Mouse (Mus musculus) kidney, postnatal 0 days (tissue): ENCODE data around the gene Tbc1d10b. TPM values are rescaled to one million over a fixed set of nuclear protein-coding genes. Genes with fewer than 3 reads are reported as not detected.

ENCODE experiments used
- ATAC-seq: fragments of 200-750 bp; cut with Nextera tagmentation; replicated peaks from 2 replicates; pipeline ENCODE4 v1.8.0; 2017; ENCODE audit warnings: low read depth, moderate number of reproducible peaks, moderate TSS enrichment, moderate library complexity; ENCODE audit not compliant: low FRiP score
- DNase-seq: peaks from one replicate; pipeline ENCODE4 v3.0.0-alpha.2; 2016; ENCODE audit warnings: low spot score
- H3K27ac ChIP-seq: fragments of 300-500 bp; sonication (generic); 2 replicates; pipeline ENCODE4 v1.5.1; 2014; ENCODE audit warnings: mild to moderate bottlenecking
- H3K27me3 ChIP-seq: fragments of 300-500 bp; sonication (generic); 2 replicates; pipeline ENCODE4 v1.6.1; 2014; ENCODE audit warnings: low read length, mixed read lengths; ENCODE audit not compliant: insufficient read depth
- H3K36me3 ChIP-seq: fragments of 300-500 bp; sonication (generic); 2 replicates; pipeline ENCODE4 v1.6.1; 2014; ENCODE audit warnings: low read length, mixed read lengths; ENCODE audit not compliant: insufficient read depth
- H3K4me1 ChIP-seq: fragments of 300-500 bp; sonication (generic); replicated peaks from 2 replicates; pipeline ENCODE4 v1.6.1; 2014; ENCODE audit warnings: antibody characterized with exemption, low read length, mixed read lengths; ENCODE audit not compliant: insufficient read depth
- H3K4me2 ChIP-seq: fragments of 300-500 bp; sonication (generic); 2 replicates; pipeline ENCODE4 v1.6.1; 2014; ENCODE audit warnings: mild to moderate bottlenecking, low read length, moderate library complexity, mixed read lengths
- H3K4me3 ChIP-seq: fragments of 300-500 bp; sonication (generic); replicated peaks from 2 replicates; pipeline ENCODE4 v1.5.1; 2014; ENCODE audit warnings: low read depth, low read length
- H3K9ac ChIP-seq: fragments of 300-500 bp; sonication (generic); 2 replicates; pipeline ENCODE4 v1.6.1; 2014; ENCODE audit warnings: low read depth, low read length
- H3K9me3 ChIP-seq: fragments of 300-500 bp; sonication (generic); replicated peaks from 2 replicates; pipeline ENCODE4 v1.6.1; 2016; ENCODE audit warnings: low read length, inconsistent platforms, mixed read lengths
- CTCF ChIP-seq: IDR thresholded peaks from 2 replicates; pipeline ENCODE4 v1.5.1; 2016; ENCODE audit warnings: antibody characterized with exemption, low read depth, mild to moderate bottlenecking, moderate library complexity
- WGBS: fragments of 180-500 bp; shearing (Covaris S2); extraction: QIAGEN DNeasy Blood & Tissue Kit; methylation state at CpG from one replicate; pipeline ENCODE4 v1.1.7; 2014; 5-methylcytosine and 5-hydroxymethylcytosine counted together
- polyA plus RNA-seq: library from polyadenylated mRNA; unstranded; fragments of >200 nt; fragmentation: Nextera tagmentation; extraction: Ambion mirVana; gene quantifications from 2 replicates; pipeline ENCODE4 v1.2.1, GENCODE M21; 2015

Tbc1d10b gene
- polyA plus RNA-seq, 1 experiment from 2014 or later: 16.9 TPM

GRCm38 (mm10) chr7:127213485-127213884, 5.2 kb upstream of the Tbc1d10b start:
- no peaks in the 10 kb centered on the region for H3K4me1 ChIP-seq
- no peaks in the 10 kb centered on the region for H3K9me3 ChIP-seq
- H3K4me3 ChIP-seq: no peak overlapping the region
- H3K9ac ChIP-seq: no peak overlapping the region
- H3K4me2 ChIP-seq: no peak overlapping the region
- peak; percentile 78 for TF ChIP-seq CTCF
- no peaks in the 10 kb centered on the region for H3K27me3 ChIP-seq
- no peak overlapping the region for H3K27ac ChIP-seq
- ATAC-seq (no peak), DNase-seq (peak; percentile 62)
- no peaks in the 10 kb centered on the region for H3K36me3 ChIP-seq
- 41% methylated on average over 7 of the region's 7 CpGs for WGBS

DNA sequence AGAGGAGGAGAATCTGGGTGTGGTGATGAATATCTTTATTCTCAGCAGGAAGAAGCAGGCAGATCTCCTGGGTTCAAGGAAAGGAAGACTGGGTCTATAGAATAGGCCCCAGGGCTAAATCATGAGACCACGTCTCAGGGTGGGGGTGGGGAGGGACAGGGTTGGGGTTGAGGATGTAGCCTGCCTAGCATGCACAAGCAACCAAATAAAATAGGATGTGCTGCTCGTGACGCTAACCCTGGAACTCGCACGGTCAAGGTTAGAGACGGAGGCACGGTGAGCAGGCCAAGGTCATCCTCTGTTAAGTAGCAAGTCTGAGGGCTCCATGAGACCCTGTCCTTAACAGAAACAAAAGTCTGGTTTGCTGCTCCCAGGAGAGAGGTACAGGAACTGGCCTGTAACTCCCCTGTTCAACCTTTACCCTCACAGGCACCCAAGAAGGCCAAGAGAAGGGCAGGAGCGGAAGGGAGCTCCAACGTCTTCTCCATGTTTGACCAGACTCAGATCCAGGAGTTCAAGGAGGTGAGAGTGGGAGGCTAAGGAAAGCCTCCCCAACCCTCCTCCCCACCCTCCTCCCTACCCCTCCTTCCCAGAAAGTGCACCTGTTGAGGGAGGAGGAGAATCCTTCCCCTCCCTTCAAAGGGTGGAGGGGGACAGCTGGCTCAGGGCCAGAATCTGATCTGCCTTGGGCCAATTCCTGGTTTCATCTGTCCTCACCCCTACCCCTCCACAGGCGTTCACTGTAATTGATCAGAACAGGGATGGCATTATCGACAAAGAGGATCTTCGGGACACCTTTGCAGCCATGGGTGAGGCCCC, 4.4 kb upstream of the Tbc1d10b start:
- Histone ChIP-seq H3K27me3 (no peaks in the 10 kb centered on the region), H3K4me3 (no peak overlapping the region), H3K4me2 (no peak overlapping the region), H3K36me3 (no peaks in the 10 kb centered on the region), H3K27ac (no peak overlapping the region), H3K4me1 (no peaks in the 10 kb centered on the region), H3K9ac (no peak overlapping the region), H3K9me3 (no peaks in the 10 kb centered on the region)
- WGBS: 84% methylated on average over 12 of the region's 12 CpGs
- DNase-seq (no peak), ATAC-seq (no peak)
- no peak for TF ChIP-seq CTCF

- no peak for DNase-seq
- Histone ChIP-seq H3K4me3 (no peak overlapping the region), H3K4me2 (no peak overlapping the region), H3K4me1 (peaks cover 10% of the 10 kb centered on the region; the same call in 1 of the 2 replicates), H3K9me3 (no peaks in the 10 kb centered on the region), H3K9ac (no peak overlapping the region), H3K27me3 (no peaks in the 10 kb centered on the region), H3K27ac (no peak overlapping the region), H3K36me3 (no peaks in the 10 kb centered on the region)
- WGBS: 51% methylated on average over 5 of the region's 5 CpGs
- no peak for TF ChIP-seq CTCF
- ATAC-seq: no peak
These were observed 2.9 kb upstream of the Tbc1d10b start for GRCm38 (mm10) chr7:127211014-127211745.

DNA sequence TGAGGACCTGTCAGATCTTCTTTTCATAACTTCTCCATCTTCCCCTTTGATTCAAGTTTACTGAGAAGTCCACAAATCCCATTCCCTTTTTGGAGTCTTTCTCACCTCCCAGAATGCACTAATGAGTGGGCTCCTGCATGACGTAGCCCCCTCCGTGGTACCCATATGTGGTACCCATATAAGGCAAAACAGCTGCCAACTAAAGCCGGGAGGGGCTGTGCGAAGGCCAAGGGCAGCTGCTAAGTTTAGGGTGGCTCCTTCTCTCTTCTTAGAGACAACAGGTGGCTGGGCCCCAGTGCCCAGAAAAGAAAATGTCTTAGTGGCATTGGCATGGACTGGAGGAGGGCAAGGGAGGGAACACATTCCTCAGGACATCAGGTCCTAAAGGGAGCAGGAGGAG, 2.0 kb upstream of the Tbc1d10b start:
- H3K9me3 ChIP-seq: no peaks in the 10 kb centered on the region
- H3K4me2 ChIP-seq: no peak overlapping the region
- 0 out of 2 replicates have a peak, but pooled peaks cover 1% of the 10 kb centered on the region for H3K36me3 ChIP-seq
- 96% methylated on average over 4 of the region's 4 CpGs for WGBS
- no peak for DNase-seq
- H3K9ac ChIP-seq: no peak overlapping the region
- ATAC-seq: no peak
- no peak overlapping the region for H3K4me3 ChIP-seq
- H3K4me1 ChIP-seq: peaks cover 12% of the 10 kb centered on the region; the same call in 1 of the 2 replicates
- TF ChIP-seq CTCF: no peak
- H3K27me3 ChIP-seq: no peaks in the 10 kb centered on the region
- no peak overlapping the region for H3K27ac ChIP-seq

DNA sequence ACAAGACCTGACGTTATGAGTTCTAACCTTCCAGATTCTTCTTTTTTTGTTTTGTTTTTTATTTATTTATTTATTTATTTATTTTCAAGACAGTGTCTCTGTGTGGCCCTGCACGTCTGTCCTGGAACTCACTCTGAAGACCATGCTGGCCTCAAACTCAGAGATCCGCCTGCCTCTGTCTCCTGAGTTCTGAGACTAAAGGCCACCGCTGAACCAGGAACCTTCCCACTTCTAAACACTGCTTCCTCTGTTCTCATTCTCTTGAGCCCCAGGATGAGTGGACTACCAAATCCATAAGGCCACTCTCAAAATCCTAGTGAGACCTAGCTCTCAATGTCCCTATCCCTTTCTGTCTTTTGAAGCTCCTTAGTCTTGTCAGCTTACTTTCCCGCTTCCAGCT, 1.6 kb upstream of the Tbc1d10b start:
- Histone ChIP-seq H3K36me3 (0 out of 2 replicates have a peak, but pooled peaks cover 5% of the 10 kb centered on the region), H3K27me3 (no peaks in the 10 kb centered on the region), H3K4me3 (no peak overlapping the region), H3K4me2 (no peak overlapping the region; the same call in 1 of the 2 replicates), H3K4me1 (peaks cover 16% of the 10 kb centered on the region; the same call in 1 of the 2 replicates), H3K9ac (no peak overlapping the region), H3K27ac (0 out of 2 replicates have a peak overlapping the region, but pooled peaks have one; percentile 77), H3K9me3 (no peaks in the 10 kb centered on the region)
- 81% methylated on average over 5 of the region's 5 CpGs for WGBS
- TF ChIP-seq CTCF: no peak
- DNase-seq (no peak), ATAC-seq (no peak)
